Mouse (Mus musculus): ENCODE data around the gene Ccdc92. TPM values are rescaled to one million over a fixed set of nuclear protein-coding genes. Genes with fewer than 3 reads are reported as not detected.

Gene Ccdc92
- polyA plus RNA-seq, 1 experiment from 2014 or later = 11.7 TPM

- WGBS = 64% methylated on average over 6 of the region's 6 CpGs
- no peak overlapping the region for H3K4me3 ChIP-seq (replicated peaks)
These were observed 21.7 kb upstream of the Ccdc92 start for GRCm38 (mm10) chr5:124883877-124884276.

DNA sequence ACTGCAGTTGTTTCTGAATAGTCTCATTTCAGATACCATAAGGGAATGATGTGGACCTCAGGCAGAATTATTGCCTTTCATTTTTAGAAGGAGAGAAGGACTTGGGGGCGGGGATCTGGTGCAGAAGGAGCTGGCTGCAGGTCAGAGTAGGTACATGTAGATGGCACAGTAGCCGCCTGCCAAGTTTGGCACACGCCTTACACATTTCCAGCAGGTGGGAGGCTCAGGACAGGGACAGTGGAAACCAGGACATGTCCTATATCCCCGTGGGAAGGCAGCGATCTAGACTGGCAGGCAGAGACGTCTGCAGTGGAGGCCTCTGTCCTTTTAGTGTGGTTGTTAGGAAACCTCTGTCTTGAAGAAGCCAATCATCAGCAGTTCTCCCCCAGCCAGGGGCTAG is 17.6 kb upstream of the Ccdc92 start:
- H3K9ac ChIP-seq = no peak overlapping the region
- no peak overlapping the region for H3K4me2 ChIP-seq (replicated peaks)
- no peaks in the 10 kb centered on the region for H3K27me3 ChIP-seq
- H3K9me3 ChIP-seq (replicated peaks) = no peaks in the 10 kb centered on the region
- 87% methylated on average over 6 of the region's 6 CpGs for WGBS
- H3K27ac ChIP-seq (replicated peaks) = no peak overlapping the region
- no peak for ATAC-seq (ENCODE audit: insufficient number of reproducible peaks, low FRiP score, low TSS enrichment, low read depth)
- no peak overlapping the region for H3K4me3 ChIP-seq (replicated peaks)
- peaks cover 13% of the 10 kb centered on the region for H3K36me3 ChIP-seq
- H3K4me1 ChIP-seq = no peaks in the 10 kb centered on the region

More at GRCm38 (mm10) chr5:124883877-124884276, 21.7 kb upstream of the Ccdc92 start:
- H3K9me3 ChIP-seq (replicated peaks) = no peaks in the 10 kb centered on the region
- H3K4me1 ChIP-seq = no peaks in the 10 kb centered on the region
- peaks cover 45% of the 10 kb centered on the region for H3K36me3 ChIP-seq
- H3K27ac ChIP-seq (replicated peaks) = peak overlapping the region; percentile 29; the same call in 1 of the 2 replicates
- no peaks in the 10 kb centered on the region for H3K27me3 ChIP-seq
- no peak for ATAC-seq (ENCODE audit: insufficient number of reproducible peaks, low FRiP score, low TSS enrichment, low read depth)
- H3K9ac ChIP-seq = no peak overlapping the region
- H3K4me2 ChIP-seq (replicated peaks) = no peak overlapping the region

GRCm38 (mm10) chr5:124879251-124879650 is 17.0 kb upstream of the Ccdc92 start:
- Histone ChIP-seq H3K27ac (replicated peaks) (no peak overlapping the region), H3K36me3 (peaks cover 8% of the 10 kb centered on the region), H3K4me1 (no peaks in the 10 kb centered on the region), H3K9ac (no peak overlapping the region), H3K4me3 (replicated peaks) (no peak overlapping the region), H3K27me3 (no peaks in the 10 kb centered on the region), H3K9me3 (replicated peaks) (no peaks in the 10 kb centered on the region), H3K4me2 (replicated peaks) (no peak overlapping the region)
- 75% methylated on average over 4 of the region's 4 CpGs for WGBS
- ATAC-seq (ENCODE audit: insufficient number of reproducible peaks, low FRiP score, low TSS enrichment, low read depth) = no peak

DNA sequence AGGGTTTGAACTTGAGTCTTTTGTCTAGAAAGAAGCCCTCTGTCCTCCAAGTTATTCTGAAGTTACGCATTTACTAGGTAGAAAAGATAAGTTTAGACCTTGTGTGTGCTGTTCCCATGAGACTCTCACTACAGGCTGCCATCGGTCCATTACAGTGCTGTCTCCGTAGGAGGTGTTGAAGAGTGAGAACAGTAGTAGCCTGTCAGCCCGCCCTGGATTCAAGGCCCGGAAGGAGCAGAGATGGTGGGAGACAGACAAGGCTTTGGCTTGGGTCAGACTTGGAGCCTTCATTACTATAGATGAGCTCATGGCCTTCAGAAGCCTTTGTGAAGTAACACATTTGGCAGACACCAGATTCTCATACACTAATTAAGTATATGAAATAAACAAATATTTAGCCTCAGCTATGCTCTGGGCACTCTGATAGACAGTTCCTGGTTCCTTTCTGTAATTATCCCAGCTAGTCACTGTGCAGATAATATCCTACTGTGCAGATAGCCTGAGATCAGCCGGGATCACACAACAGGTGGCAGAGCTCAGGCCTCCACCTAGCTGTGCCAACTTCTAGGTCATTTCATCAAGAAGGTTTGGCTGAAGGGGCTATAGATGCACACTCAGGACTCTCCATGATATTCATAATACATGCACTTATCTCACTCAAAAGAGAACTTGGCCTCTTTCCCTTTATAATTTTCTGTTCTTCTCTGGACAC is 11.8 kb upstream of the Ccdc92 start:
- H3K36me3 ChIP-seq = peaks cover 11% of the 10 kb centered on the region
- no peak overlapping the region for H3K4me3 ChIP-seq (replicated peaks)
- no peaks in the 10 kb centered on the region for H3K9me3 ChIP-seq (replicated peaks)
- ATAC-seq (ENCODE audit: insufficient number of reproducible peaks, low FRiP score, low TSS enrichment, low read depth) = no peak
- H3K27me3 ChIP-seq = no peaks in the 10 kb centered on the region
- peaks cover 24% of the 10 kb centered on the region for H3K4me1 ChIP-seq
- H3K9ac ChIP-seq = no peak overlapping the region
- no peak overlapping the region for H3K4me2 ChIP-seq (replicated peaks)
- H3K27ac ChIP-seq (replicated peaks) = no peak overlapping the region
- 82% methylated on average over 6 of the region's 6 CpGs for WGBS

DNA sequence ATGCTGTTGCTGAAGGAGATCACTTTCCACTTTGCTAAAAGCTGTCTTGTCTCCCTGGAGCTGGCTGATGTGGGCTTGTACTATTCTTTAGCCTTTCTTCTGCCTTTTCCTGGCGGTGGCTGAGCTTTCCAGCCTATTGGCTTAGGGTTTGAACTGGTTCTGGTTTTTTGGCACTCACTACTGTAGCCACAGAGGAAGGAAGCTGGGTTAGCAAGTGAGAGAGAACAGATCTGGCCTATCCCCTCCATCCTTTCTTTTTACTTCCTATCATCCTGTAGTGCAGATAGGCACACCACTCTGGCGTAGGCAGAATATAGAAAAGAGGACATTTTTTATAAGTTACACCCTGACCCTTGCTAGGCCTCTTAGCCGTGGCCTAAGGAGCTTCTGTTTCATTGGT is 10.9 kb upstream of the Ccdc92 start:
- no peak overlapping the region for H3K9ac ChIP-seq
- H3K4me3 ChIP-seq (replicated peaks) = no peak overlapping the region
- no peak for ATAC-seq (ENCODE audit: insufficient number of reproducible peaks, low FRiP score, low TSS enrichment, low read depth)
- no peaks in the 10 kb centered on the region for H3K27me3 ChIP-seq
- H3K36me3 ChIP-seq = peaks cover 11% of the 10 kb centered on the region; the same call in 1 of the 2 replicates
- H3K27ac ChIP-seq (replicated peaks) = no peak overlapping the region
- H3K9me3 ChIP-seq (replicated peaks) = no peaks in the 10 kb centered on the region
- peaks cover 24% of the 10 kb centered on the region for H3K4me1 ChIP-seq
- no peak overlapping the region for H3K4me2 ChIP-seq (replicated peaks)
- 81% methylated on average over 3 of the region's 3 CpGs for WGBS

DNA sequence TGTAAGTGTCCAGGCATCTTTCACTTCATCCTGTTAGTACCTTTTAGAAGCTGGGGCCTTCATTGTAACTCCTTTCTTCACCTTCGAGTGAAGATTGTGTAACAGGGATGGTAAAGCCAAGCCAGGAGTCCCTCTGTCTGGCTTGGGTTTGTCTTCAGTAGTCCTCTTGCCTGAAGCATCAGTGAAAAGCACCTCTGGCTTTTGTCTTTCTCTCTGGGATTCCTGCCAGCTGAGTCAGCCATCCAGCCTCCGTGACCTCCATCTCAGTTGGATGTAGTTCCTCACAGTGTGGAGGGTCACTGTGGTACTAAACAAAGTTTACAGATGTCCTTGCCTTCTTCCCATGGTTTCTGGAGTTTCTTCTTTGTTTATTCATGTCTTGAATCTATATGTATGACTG is 9.8 kb upstream of the Ccdc92 start:
- peaks cover 11% of the 10 kb centered on the region; the same call in 1 of the 2 replicates for H3K36me3 ChIP-seq
- H3K27me3 ChIP-seq = no peaks in the 10 kb centered on the region
- peaks cover 24% of the 10 kb centered on the region for H3K4me1 ChIP-seq
- H3K4me3 ChIP-seq (replicated peaks) = no peak overlapping the region
- no peak overlapping the region for H3K27ac ChIP-seq (replicated peaks)
- H3K4me2 ChIP-seq (replicated peaks) = no peak overlapping the region
- H3K9me3 ChIP-seq (replicated peaks) = no peaks in the 10 kb centered on the region
- WGBS = 52% methylated on average over 2 of the region's 2 CpGs
- H3K9ac ChIP-seq = no peak overlapping the region
- no peak for ATAC-seq (ENCODE audit: insufficient number of reproducible peaks, low FRiP score, low TSS enrichment, low read depth)

GRCm38 (mm10) chr5:124868981-124869380 is 6.8 kb upstream of the Ccdc92 start:
- Histone ChIP-seq H3K4me3 (replicated peaks) (no peak overlapping the region), H3K4me2 (replicated peaks) (no peak overlapping the region), H3K9me3 (replicated peaks) (no peaks in the 10 kb centered on the region), H3K36me3 (0 out of 2 replicates have a peak, but pooled peaks cover 6% of the 10 kb centered on the region), H3K27ac (replicated peaks) (no peak overlapping the region), H3K9ac (no peak overlapping the region), H3K27me3 (no peaks in the 10 kb centered on the region), H3K4me1 (peaks cover 28% of the 10 kb centered on the region)
- WGBS = 37% methylated on average over 4 of the region's 4 CpGs
- no peak for ATAC-seq (ENCODE audit: insufficient number of reproducible peaks, low FRiP score, low TSS enrichment, low read depth)

GRCm38 (mm10) chr5:124862871-124863741 is 882 bp upstream of the Ccdc92 start:
- ATAC-seq (ENCODE audit: insufficient number of reproducible peaks, low FRiP score, low TSS enrichment, low read depth) = peak; percentile 27
- Histone ChIP-seq H3K9ac (peak overlapping the region; percentile 84), H3K4me1 (peaks cover 21% of the 10 kb centered on the region), H3K27me3 (peaks cover 31% of the 10 kb centered on the region), H3K4me2 (replicated peaks) (peak overlapping the region; percentile 97), H3K9me3 (replicated peaks) (no peaks in the 10 kb centered on the region), H3K27ac (replicated peaks) (peak overlapping the region; percentile 90), H3K4me3 (replicated peaks) (peak overlapping the region; percentile 96), H3K36me3 (no peaks in the 10 kb centered on the region)
- under 1% methylated on average over 68 of the region's 88 CpGs for WGBS

DNA sequence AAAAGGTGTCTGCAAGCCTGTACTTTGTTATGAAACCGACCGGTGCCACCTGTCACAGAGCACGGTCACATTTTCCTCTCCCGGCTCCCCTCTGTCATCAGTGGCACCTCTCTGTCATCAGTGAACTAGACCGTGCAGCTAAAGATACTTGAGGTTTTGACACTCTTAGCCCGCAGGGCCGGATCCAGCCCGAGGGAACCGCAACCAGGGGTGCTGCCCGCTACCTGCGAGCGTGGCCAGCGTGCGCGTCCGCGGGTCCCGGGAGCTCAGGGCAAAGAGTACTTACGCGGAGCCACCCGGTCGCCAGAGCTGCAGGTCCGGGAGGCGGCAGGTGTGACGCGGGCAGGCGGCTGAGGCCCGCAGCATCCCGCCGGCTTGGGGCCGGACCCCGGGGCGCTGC is 761 bp downstream of the Ccdc92 start:
- Histone ChIP-seq H3K9me3 (replicated peaks) (no peaks in the 10 kb centered on the region), H3K27me3 (peaks cover 31% of the 10 kb centered on the region), H3K4me3 (replicated peaks) (peak overlapping the region; percentile 96), H3K36me3 (no peaks in the 10 kb centered on the region), H3K4me2 (replicated peaks) (peak overlapping the region; percentile 97), H3K27ac (replicated peaks) (peak overlapping the region; percentile 68), H3K4me1 (peaks cover 21% of the 10 kb centered on the region), H3K9ac (peak overlapping the region; percentile 53)
- no peak for ATAC-seq (ENCODE audit: insufficient number of reproducible peaks, low FRiP score, low TSS enrichment, low read depth)
- WGBS = 1% methylated on average over 32 of the region's 33 CpGs

- peaks cover 31% of the 10 kb centered on the region for H3K27me3 ChIP-seq
- H3K27ac ChIP-seq (replicated peaks) = no peak overlapping the region
- 17% methylated on average over 5 of the region's 5 CpGs for WGBS
- no peaks in the 10 kb centered on the region for H3K9me3 ChIP-seq (replicated peaks)
- H3K4me3 ChIP-seq (replicated peaks) = no peak overlapping the region
- peaks cover 21% of the 10 kb centered on the region for H3K4me1 ChIP-seq
- ATAC-seq (ENCODE audit: insufficient number of reproducible peaks, low FRiP score, low TSS enrichment, low read depth) = no peak
- no peak overlapping the region for H3K4me2 ChIP-seq (replicated peaks)
- no peak overlapping the region for H3K9ac ChIP-seq
- no peaks in the 10 kb centered on the region for H3K36me3 ChIP-seq
These were observed 2.2 kb downstream of the Ccdc92 start for GRCm38 (mm10) chr5:124860013-124860412.

- H3K27me3 ChIP-seq = peaks cover 4% of the 10 kb centered on the region; the same call in 1 of the 2 replicates
- 88% methylated on average over 4 of the region's 4 CpGs for WGBS
- no peak overlapping the region for H3K27ac ChIP-seq (replicated peaks)
- ATAC-seq (ENCODE audit: insufficient number of reproducible peaks, low FRiP score, low TSS enrichment, low read depth) = no peak
- no peak overlapping the region for H3K4me3 ChIP-seq (replicated peaks)
- 0 out of 2 replicates have a peak, but pooled peaks cover 9% of the 10 kb centered on the region for H3K4me1 ChIP-seq
- no peak overlapping the region for H3K4me2 ChIP-seq (replicated peaks)
- H3K9ac ChIP-seq = no peak overlapping the region
- no peaks in the 10 kb centered on the region for H3K36me3 ChIP-seq
- no peaks in the 10 kb centered on the region for H3K9me3 ChIP-seq (replicated peaks)
These were observed 8.0 kb downstream of the Ccdc92 start for GRCm38 (mm10) chr5:124854202-124854601.

All from embryonic facial prominence, embryonic 15.5 days (tissue).